Mouse (Mus musculus): ENCODE data around the gene Tctex1d1.

- TF ChIP-seq CTCF (IDR thresholded peaks at IDR 0.05; ENCODE audit: low read depth): no peak
- TF ChIP-seq EP300 (IDR thresholded peaks at IDR 0.05; ENCODE audit: low read depth): no peak
Observed at GRCm38 (mm10) chr4:102952476-102952875, 25.9 kb upstream of the Tctex1d1 start.

Data from liver, embryonic 14.5 days (tissue).